Mouse (Mus musculus) frontal cortex, postnatal 14 days (tissue): ENCODE measurements around the gene Fam173b.
A peak's percentile ranks its signal among the peaks of the same experiment; 100 is the strongest.

Source experiments
- DNase-seq, 2 experiments: peaks; one replicate each; pipeline ENCODE4 v3.0.0; 2022; ENCODE audit warnings: low spot score in 2 of 2

Fam173b gene

GRCm38 (mm10) chr15:31586519-31586918 is 15.1 kb upstream of the Fam173b start:
- DNase-seq, result peak; percentile 67 to 86

GRCm38 (mm10) chr15:31587789-31588188 is 13.9 kb upstream of the Fam173b start:
- no peak for DNase-seq

DNA sequence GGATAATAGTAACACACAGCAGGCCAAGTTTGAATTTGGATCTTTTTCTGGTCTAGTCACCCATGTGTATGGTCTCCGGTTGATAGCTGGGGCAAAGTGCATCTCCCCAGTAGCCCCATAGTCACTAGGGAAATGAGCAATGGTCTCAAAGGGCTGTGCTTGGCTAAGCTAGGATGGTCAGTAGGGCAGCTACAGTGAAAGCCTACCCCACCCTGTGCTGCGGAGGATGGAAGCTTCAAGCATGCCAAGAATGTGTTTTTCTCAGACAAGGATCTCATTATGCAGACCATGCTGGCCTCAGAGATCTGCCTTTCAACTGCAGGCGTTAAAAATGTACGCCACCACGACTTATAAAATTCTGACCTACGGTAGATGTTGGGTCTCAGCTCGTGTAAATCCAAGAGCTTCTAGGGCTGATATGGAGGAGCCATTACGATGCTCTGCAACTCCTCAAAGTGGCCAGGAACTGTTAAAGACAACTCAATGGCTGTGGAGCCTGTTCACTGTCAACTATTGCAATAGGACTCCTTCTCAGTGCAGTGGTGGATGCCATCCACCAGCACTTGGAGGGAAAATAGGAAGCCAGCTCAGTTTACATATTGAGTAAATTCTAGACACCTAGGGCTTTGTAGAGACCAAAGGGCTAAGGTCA is 12.5 kb upstream of the Fam173b start:
- DNase-seq, result no peak

DNA sequence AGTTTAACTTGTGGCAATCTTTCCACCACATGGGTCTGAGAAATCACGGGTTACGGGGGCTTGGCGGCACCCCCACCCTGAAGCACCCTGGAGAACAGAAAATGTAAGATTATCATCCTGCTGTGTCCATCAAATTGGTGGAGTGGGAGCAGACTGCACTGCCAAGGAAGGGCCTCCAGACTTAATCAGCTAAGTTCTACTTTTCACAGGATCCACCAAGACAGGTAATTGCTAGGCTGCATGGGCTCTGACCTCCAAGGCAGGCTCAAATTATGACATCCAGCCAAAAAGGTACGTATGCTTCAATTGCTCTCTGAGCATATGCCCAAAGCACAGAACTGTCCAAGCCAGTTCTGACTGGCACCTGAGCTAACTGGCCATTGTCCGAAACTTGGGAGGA is 11.5 kb upstream of the Fam173b start:
- DNase-seq, result no peak

GRCm38 (mm10) chr15:31592531-31592930 is 9.1 kb upstream of the Fam173b start:
- DNase-seq, result no peak

DNA sequence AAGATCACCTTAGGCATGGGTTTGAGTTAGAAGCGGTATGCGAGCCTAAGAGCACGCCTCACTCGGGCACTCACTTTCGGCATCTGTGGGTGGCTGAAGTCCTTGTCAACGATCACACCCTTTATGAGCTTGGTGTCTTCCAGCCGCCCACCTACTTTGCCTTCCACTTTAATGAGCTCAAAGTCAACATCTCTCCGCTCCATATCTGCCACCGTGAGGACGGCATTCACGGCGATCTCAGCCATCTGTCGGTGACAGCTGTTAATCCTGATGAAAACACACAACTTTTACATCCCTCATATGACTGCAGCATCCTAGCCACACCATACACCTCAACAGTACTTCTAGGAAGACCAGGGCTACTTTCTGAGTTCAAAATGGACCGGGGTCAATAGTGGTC is 7.4 kb upstream of the Fam173b start:
- no peak for DNase-seq

DNA sequence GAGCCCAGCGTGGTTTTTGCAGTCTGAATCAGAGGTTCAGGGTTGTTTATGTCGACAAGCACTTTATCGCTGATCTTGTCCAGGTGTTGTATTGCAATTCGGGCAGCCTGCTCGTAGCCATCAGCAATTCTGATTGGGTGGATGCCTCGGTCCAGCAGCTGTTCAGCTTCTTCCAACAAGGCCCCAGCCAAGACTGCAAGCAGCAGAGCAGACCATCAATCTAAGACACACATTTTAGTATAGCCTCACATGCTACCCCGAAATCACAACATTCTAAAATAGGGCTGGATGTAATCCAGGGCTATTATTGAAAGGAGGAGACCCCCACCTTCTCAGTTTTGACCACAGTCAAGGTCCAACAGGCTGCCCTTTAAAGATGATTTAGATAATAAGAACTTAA is 6.0 kb upstream of the Fam173b start:
- DNase-seq, result no peak

DNA sequence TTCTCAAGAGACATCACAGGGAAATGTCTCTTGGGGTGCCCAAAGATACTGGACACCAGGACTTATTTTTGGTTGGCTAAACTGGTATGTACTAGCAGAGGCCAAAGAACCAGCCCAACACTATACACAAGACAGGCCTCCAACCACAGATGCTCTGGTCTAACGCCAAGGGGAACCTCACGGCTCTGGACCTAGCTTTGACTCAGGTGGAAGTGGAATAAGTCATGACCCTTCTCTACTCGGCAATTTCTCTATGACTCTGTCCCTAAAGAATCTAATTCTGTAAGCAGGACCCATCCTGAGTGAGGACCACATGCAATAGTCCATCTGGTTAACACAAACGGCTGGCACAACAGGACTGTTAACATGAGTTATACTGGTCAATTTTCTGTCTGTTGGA is 1.8 kb upstream of the Fam173b start:
- DNase-seq, result no peak

DNA sequence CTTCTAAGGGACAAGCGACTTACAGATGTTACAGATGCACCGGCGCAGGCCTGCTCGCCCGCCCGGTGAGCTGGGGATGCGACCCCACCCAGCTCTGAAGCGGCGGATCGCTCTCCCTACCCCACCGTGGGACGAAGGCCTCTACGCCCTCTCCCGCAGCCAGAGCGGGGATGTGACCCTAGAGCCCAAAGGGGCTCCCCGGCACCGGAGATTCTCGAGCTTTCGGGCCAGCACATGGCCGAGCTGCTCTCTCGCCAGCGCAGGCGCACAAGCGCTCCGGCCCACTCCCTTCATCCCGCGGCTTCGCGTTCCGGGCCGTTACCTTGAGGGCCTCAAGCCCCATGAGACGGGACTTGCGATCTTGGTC is 390 bp upstream of the Fam173b start:
- no peak for DNase-seq

DNA sequence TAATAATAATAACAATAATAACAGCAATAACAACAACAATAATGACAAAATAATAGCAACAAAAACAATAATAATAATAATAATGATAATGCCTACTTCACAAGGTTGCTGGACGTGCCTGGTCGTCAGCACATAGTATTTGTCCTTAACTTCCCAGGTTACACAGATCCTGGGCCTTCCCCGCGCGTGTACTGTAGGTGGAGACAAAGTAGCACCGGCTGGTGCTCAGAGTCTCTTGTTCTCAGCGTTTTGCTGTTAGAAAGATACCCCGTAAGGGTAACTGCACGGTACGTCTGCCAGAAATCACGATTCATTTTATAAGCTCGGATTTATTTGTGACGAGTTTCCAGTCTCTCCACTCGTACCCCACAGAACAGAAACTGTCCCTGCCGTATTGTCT is 774 bp downstream of the Fam173b start:
- peak; percentile 53 to 57 for DNase-seq

GRCm38 (mm10) chr15:31603113-31603512 is 1.5 kb downstream of the Fam173b start:
- DNase-seq, result no peak

GRCm38 (mm10) chr15:31606821-31607220 is 5.2 kb downstream of the Fam173b start:
- no peak for DNase-seq

- DNase-seq, result no peak
These were observed 9.4 kb downstream of the Fam173b start for GRCm38 (mm10) chr15:31611027-31611426.

GRCm38 (mm10) chr15:31611976-31612375 is 10.3 kb downstream of the Fam173b start:
- DNase-seq, result no peak

DNA sequence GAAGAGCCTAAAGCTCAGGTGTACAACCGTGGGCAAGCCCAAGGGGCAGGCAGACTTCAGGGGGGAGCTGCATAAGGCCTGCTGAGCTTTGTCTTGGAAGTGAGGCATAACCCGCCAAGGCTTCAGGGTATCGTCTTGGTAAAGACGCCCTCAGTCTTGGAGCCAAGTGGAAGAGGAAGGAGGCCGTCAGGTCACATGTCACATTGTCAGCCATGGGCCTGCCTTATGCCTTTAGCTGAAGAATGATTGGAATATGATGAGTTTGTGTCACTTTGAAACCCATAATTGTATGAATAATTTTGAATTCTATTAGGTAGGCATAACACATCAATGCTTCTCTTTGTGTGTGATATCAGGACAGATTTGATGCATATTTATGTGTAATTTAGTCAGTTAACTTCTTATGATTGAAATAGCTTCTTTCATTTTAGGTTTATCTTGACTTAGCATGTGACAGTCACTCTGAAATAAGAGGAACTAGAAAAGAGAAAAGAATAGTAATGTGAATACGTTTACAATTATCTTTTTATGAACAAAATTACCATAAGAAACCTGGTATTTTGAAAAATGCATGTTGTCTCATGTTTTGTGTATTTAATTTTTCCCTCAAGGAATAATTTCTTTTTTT is 12.3 kb downstream of the Fam173b start:
- DNase-seq, result no peak

- DNase-seq, result no peak
These were observed 13.0 kb downstream of the Fam173b start for GRCm38 (mm10) chr15:31614666-31615065.

DNA sequence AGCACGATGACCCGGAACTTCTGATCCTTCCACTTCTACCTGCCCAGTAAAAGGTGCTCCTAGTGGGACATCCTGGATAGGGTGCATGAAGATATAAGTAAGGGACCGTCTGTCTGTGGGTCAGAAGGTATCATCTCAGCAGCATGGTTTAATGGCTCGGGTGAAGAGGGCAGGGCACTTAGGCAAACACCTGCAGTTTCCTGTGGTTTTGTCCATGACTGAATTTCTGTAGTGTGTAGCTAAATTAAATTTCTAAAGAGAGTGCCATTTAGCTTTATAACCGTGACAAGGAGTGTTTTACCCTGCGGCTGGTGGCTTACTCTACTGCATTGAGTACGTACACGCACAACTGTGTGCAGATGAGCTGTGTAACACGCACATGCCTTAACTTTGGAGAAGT is 15.6 kb downstream of the Fam173b start:
- no peak for DNase-seq

DNA sequence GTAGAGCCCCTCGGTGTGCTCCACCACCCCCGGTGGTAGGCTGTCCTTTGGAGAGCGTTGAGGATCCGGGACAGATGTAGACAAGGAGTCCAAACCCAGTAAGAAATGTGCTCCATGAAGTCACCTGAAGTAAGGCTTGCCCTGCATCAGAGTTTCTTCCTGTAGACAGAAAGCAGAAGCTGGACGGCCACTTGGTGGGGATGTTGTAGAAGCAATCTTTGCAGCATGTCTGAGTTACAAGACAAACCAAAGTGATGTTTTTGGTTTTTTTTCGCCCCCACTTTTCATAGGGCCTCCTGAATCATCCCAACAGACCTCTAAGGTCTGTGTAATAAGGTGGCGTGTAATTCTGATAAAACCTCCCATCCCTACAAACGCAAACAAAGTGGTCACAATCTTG is 17.9 kb downstream of the Fam173b start:
- DNase-seq, result no peak

- DNase-seq, result no peak
These were observed 25.9 kb downstream of the Fam173b start for GRCm38 (mm10) chr15:31627277-31628154.

GRCm38 (mm10) chr15:31628180-31628579 is 26.5 kb downstream of the Fam173b start:
- no peak for DNase-seq

- no peak for DNase-seq
These were observed 27.9 kb downstream of the Fam173b start for GRCm38 (mm10) chr15:31629556-31629955.

DNA sequence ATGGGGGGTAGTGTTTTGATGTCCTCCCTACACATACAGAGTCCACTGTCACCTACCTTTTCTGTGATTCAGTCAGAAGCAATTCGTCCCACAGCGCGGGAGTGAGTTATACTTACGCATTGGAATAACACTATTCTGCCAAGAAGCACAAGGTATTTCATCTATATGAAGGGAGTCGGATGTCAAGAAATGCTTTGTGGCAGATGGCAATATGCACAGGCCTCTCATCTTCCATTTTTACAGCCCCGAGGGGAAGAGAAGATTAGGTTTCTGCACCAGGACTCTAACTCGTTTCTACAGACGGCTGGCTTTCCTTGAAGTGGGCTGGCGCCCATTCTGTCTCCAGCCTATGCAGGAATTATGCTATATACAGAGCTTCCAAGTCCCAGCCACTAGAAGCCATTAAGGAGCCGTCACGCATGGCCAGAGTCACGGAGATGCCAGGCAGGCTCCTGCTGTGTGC is 29.8 kb downstream of the Fam173b start:
- no peak for DNase-seq

DNA sequence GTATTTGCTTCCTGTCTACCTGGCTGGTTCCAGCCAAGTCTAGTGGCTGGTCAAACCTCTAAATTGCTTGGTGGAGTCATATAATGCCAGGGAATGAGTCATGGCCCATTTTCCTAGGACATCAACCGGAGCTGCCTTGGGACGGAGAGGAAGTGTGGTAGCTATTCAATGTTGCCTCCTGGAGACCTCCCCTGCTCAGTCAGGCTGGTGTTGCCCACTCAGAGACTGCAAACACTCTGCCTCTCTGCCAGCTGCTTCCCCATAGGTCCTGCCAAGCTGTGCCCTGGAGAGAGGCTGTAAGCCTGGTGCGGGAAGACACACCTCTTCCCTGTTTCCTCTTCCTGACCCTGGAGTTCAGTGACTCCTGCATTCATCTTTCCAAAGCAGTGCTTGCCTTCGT is 30.8 kb downstream of the Fam173b start:
- DNase-seq, result no peak
